Mouse (Mus musculus): ENCODE data around the gene Maml3.

The Maml3 gene

DNA sequence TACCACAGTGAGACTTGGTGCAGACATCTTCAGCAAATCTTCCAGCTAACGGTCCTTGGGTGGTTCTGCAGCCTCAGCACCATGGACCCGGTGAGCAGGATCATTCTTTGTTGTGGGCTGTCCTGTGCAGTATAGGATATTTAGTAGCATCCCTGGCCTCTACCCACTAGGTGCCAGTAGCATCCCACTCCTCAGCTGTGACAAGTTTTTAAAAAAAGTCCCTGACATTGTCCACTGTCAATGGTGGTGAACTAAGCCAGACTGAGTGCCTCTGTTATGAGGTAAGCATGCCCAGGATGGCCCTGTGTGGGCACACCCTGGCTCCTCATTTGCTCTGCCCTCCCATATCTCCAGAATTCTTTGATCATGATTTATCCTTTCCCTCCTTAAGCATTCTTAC lies 453.7 kb downstream of the Maml3 start:
- no peak for DNase-seq

DNA sequence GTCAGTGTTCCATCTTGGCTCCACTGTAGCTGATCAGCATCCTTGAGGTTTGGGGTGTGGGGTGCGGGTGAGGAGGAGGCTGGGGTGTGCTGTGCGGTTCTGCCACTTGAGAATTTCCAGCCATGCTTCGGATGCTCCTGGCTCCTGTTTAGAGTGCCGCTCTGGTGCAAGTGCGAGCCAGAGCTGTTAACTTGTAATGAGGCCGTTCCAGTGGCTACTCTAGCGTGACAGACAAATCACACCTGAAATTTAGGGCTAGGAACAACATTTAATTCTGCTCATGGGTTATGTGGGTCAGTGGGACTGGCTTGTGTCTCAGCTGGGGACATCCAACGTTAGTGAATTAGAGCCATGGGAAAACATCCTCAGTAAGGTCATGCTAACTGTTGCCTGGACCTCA lies 454.9 kb downstream of the Maml3 start:
- no peak for DNase-seq

DNA sequence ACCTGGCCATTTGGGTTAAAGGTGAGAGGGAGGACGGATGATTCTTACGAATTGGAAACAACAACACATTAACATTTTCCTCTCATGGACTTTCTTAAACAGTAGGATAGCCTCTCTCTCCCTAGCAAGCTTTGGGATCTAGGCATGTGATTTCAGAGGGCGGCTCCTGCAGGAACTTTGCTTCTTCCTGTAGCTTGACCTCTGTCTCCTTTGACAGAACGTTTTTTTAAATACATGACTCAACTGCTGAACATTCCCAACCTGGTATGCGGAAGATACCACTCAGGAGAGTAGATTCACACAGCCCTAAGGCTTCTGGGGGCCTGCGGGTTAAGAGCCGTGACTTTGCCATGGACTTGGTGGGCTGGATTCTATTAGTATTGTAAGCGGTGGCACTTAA lies 455.4 kb downstream of the Maml3 start:
- DNase-seq, result no peak

- DNase-seq, result peak; percentile 37 to 57
These were observed 456.7 kb downstream of the Maml3 start for GRCm38 (mm10) chr3:51648037-51648664.

GRCm38 (mm10) chr3:51647356-51647755 lies 457.5 kb downstream of the Maml3 start:
- DNase-seq, result no peak

DNA sequence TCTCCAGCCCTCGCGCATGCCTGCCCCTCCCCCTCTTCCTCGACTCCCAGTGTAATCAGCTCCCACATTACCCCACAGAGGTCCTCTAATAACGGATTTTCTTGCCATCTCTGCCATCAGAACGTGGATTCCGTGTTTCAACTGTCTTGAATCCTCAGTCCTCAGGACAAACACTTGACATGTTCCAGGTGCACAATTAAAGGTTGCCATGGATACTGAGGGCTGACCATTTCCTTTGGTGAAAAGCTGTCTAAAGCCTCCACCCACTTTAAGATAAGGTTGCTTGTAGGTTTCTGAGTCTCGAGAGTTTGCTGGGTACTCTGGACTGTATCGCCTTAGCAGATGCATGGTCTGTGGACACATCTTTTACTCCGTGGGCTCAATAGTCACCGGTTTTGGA lies 458.6 kb downstream of the Maml3 start:
- DNase-seq, result no peak

DNA sequence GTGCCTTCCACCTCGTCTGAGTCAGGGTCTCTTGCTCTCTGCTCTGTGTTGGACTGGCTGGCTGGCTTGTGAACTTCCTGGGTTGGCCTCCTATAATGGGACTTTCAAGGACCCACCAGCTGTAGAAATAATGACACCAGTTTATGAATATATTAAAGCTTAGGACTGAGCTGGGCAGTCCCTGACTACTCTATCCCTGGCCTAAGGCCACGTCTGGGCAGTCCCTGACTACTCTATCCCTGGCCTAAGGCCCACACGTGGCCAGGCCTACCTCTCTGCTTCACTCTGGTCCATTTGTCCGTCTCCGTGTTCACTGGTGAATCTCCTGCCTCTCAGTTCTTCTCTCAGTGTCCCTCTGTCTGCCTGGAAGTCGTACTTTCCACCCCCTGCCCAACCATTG lies 459.4 kb downstream of the Maml3 start:
- no peak for DNase-seq

DNA sequence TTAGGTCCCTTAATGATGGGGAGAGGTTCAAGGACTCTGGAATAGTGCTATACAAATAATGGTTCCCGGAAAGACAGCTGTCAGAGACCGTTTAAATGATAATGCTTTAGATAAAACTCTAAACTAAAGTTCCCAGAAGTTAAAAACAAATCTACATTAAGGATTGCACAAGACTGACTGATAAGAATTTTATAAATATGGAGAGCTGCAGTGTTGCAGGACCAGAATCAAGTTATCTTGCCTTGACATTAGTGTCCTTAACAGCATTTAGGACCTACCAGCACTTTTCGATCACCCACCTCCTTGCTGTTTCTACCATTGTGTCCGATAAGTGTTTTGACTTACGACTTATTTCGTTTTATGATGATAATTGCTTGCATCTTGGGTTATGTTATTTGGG lies 466.6 kb downstream of the Maml3 start:
- DNase-seq, result no peak

DNA sequence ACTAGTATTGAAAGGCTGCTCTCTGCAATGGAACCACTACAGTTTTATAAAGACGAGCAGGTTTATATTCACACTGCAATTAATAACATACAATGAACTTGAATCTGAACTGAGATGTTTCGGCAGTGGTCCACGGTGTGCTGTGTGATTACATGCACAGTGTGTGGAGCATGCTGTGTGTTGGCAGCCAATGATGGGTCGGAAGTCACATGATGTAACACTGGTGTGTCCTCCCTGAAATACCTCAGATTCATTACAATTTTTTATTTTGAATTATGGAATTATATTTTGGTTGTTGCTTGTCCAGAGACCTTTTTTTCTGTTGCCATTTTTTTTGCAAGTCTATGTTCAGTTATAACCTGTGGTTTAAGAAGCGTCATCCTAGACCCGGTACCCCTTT lies 467.6 kb downstream of the Maml3 start:
- no peak for DNase-seq

DNA sequence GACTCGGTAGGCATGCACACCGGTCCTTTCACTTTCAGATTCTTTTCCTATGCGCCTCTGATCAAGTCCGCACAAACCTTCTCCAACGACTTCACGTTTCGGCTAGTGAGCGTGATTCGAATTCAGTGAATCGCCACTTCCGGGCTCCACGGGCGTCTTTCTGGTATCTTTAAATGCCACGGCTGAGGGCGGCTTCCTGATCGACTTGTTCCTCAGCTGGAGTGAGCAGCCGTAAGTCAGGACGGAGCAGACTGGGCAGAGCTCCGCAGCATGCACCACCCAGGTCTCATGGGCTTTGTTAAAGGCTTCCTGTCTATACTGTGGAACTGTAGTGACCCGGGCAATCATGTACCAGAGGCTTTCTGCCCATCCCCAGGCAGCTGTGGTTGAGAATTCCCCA lies 468.2 kb downstream of the Maml3 start:
- DNase-seq, result peak in 1 of 2 experiments; percentile 40

GRCm38 (mm10) chr3:51635960-51636359 lies 468.9 kb downstream of the Maml3 start:
- DNase-seq, result no peak

Measured in spleen, adult 18-20 months (tissue).